Mouse (Mus musculus) left cerebral cortex, postnatal 4 days (tissue): ENCODE data around the gene Ankrd2. TPM values are rescaled to one million over a fixed set of nuclear protein-coding genes. Genes with fewer than 3 reads are reported as not detected.

Source experiments
- DNase-seq: peaks from one replicate; pipeline ENCODE4 v3.0.0-alpha.2; 2022
- intact Hi-C: fragments of 180-260 bp; cut with DNase I; formaldehyde crosslinking; loops from one replicate; pipeline ENCODE4 v1.15.1; 2025
- total RNA-seq, 2 experiments: library from RNA; stranded (reverse); gene quantifications; 2 replicates each; pipeline ENCODE4 v1.2.3; 2021

Gene Ankrd2
- total RNA-seq, 2 experiments from 2014 or later, result not detected

DNA sequence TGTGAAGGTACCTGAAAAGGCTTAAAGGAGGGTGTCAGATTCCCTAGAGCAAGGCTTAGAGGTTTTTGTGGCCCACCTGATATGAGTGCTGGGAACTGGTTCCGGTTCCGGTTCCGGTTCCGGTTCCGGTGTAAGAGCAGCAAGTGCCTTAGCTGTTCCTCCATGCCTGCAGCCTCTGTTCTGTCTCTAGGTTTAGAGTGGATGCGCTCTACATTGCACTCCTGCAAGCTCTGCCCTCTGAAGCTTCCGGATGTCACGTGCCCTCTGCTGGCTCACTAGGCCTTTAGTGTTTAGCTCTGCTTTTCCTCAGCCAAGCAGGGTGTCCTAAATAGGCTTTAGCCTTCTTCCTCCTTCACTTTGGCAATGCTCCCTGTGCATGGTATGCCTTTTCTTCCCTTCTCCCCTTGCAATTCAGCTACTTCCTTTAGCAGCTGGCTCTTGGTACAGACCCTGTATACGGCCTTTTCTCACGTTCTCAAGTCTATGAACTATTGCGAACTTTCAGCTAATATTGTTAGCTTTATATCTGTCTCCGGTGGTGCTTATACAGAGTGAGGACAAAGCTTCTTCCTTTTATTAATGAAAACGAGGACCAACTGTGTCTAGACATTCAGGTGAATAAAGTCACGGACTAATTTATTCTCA, 53.4 kb downstream of the Ankrd2 start:
- intact Hi-C loops, result no loop called here
- DNase-seq, result peak; percentile 35

DNA sequence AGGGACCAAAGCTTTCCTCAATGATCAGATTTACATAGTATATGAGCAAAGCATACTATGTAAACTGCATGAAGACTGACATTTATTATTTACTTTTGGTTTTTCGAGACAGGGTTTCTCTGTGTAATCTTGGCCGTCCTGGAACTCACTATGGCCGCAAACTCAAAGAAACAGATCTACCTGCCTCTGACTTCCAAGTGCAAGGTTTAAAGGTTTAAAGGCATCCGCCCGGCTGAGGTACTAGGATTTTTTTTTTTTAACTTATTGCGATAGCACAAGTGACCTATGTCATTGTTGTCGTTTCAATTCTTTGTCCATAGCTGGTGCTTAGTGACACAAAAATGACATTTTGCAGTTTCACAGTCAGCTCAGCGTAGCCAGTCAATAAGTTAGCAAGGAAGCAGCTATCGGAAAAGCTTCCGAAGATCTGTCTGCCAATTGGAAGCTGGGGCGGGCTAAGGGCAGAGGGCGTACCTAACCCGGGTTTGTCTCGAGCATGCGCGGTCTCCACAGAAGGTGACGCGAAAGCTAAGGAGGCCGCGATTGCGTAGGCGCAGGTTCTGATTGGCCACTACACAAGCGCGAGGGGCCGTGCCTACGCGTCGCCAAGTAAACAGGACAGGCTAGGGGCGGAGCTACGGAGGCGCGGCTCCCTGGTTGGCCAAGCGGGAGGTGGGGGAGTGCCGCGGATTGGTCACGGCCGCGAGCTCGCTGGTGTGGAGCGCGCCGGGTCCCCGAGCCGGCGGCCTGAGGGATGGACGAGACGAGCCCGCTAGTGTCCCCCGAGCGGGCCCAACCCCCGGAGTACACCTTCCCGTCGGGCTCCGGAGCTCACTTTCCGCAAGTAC, 54.2 kb downstream of the Ankrd2 start, which contains the start of gene Pi4k2a:
TSS of gene Pi4k2a (plus strand) at position 723 of the 848 bp plus-strand sequence.
- DNase-seq, result peak; percentile 99
- intact Hi-C loops, result no loop called here

DNA sequence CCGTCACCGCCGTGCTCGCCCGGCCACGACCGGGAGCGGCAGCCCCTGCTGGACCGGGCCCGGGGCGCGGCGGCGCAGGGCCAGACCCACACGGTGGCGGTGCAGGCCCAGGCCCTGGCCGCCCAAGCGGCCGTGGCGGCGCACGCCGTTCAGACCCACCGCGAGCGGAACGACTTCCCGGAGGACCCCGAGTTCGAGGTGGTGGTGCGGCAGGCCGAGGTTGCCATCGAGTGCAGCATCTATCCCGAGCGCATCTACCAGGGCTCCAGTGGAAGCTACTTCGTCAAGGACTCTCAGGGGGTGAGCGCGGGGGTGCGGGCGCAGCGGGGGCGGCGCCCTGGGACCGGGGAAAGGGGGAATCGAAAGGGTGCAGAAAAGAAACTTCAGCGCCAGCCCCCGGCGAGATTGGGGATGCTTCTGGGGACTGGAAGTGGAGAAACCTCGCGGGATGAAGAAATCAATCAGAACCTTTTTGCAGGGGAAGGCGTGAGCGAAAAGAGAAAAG, 54.9 kb downstream of the Ankrd2 start:
- intact Hi-C loops, result no loop called here
- DNase-seq, result no peak

Other genes starting within 250 kb of the Ankrd2 start
- gene Arhgap19, start 234.0 kb upstream of the Ankrd2 start, total RNA-seq, result 1 to 10 TPM; 4.2 to 4.3 TPM
- gene Frat1, start 206.0 kb upstream of the Ankrd2 start, total RNA-seq, result 10 to 100 TPM; 20.4 to 21.7 TPM
- gene Frat2, start 187.9 kb upstream of the Ankrd2 start, total RNA-seq, result 10 to 100 TPM; 13.3 to 14.1 TPM
- gene Rrp12, start 139.8 kb upstream of the Ankrd2 start, total RNA-seq, result 10 to 100 TPM; 33.0 to 33.5 TPM
- gene Pgam1, start 124.1 kb upstream of the Ankrd2 start, total RNA-seq, result 100 to 1,000 TPM; 288 to 313 TPM
- 10 to 100 TPM; 30.8 to 36.8 TPM for gene Exosc1, start 102.6 kb upstream of the Ankrd2 start, total RNA-seq
- gene Zdhhc16, start 102.5 kb upstream of the Ankrd2 start, total RNA-seq, result 10 to 100 TPM; 67.6 to 72.9 TPM
- 10 to 100 TPM; 38.4 to 51.1 TPM for gene Mms19, start 54.8 kb upstream of the Ankrd2 start, total RNA-seq
- 10 to 100 TPM; 12.7 to 13.5 TPM for gene Ubtd1, start 54.2 kb upstream of the Ankrd2 start, total RNA-seq
- 10 to 100 TPM in 1 of 2 experiments, 1 to 10 TPM in 1; 9.0 to 10.2 TPM for gene Hoga1, start 9.6 kb downstream of the Ankrd2 start, total RNA-seq
- 1 to 10 TPM; 2.2 to 2.6 TPM for gene 4933411K16Rik, start 16.2 kb downstream of the Ankrd2 start, total RNA-seq
- gene Morn4, start 50.4 kb downstream of the Ankrd2 start, total RNA-seq, result 100 to 1,000 TPM; 108 to 113 TPM
- gene Pi4k2a, start 54.5 kb downstream of the Ankrd2 start, total RNA-seq, result 10 to 100 TPM; 39.5 TPM
- 1 to 10 TPM; 7.4 to 8.5 TPM for gene Avpi1, start 93.1 kb downstream of the Ankrd2 start, total RNA-seq
- gene Marveld1, start 111.4 kb downstream of the Ankrd2 start, total RNA-seq, result 10 to 100 TPM; 12.5 to 14.7 TPM
- 10 to 100 TPM; 94.5 to 96.4 TPM for gene Zfyve27, start 128.0 kb downstream of the Ankrd2 start, total RNA-seq
- 1 to 10 TPM in 1 of 2 experiments, under 1 TPM in 1; 0.92 to 1.6 TPM for gene Sfrp5, start 166.3 kb downstream of the Ankrd2 start, total RNA-seq
- gene Golga7b, start 211.6 kb downstream of the Ankrd2 start, total RNA-seq, result 10 to 100 TPM; 87.4 to 88.9 TPM